Mouse (Mus musculus) R1 (cell line): ENCODE results near the gene Pnma5.
"Not testable (repeated sequence)": the region's sequence is repeated elsewhere in the genome, so short reads cannot be mapped to it uniquely, and the experiment has no call there.

ENCODE experiments used
- DNase-seq: peaks from one replicate; pipeline ENCODE4 v3.0.0-alpha.2; 2018; ENCODE audit warnings: low read depth, low spot score

Pnma5 gene

DNA sequence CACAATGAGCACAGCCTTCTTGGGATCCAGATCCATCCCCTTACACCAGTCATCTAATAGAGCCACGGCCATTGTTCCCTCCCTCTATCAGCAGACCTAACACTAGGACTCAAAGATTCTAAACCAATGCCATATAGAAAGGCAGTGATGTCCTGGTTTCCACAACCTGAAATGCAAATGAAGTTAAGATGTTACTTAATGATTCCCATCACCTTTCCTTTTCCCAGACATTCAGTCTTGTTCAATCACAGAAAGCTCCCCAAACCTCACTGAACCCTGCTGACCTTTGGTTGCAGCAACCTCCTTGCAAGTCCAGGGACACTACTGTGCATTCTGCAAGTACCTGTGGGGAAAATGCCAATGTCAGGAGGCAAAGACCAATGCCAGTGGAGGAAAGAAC is at the start of gene Pnma5:
Gene Pnma5 (minus strand): TSS at position 101 of the 400 bp plus-strand sequence.
- DNase-seq: no peak

DNA sequence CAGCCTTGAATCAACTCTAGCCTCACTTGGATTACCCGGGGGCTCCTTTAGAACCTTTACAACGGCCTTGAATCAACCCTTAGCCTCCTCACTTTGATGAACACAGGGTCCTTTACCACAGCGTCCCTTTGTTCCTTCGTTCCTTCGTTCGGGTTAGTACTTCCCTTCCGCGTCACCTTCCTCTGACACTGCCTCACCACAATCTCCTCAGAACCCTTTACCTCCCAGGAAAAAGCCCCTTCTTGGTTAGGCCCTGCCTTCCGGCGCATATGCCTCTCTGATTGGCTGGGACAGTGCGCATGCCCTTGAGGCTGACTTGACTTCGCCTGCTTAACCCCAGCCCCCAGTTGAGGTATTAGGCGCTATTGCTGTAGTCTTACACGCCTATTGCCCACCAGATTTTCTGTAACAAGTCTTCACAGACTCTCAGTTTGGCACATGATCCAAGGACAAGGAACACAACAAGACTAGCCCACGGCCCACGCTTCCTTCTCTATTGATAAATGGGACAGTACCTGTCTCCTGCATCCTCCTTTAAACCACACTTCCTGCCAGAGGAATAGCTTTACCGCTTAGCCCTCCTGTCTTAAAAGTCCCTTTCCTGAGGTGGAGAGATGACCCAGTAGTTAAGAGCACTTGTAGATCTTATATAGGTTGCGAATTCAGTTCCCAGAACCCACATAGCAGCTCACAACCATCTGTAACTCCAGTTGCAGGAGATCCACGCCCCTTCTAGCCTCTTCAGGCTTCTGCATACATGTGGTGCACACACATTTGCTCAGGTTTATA is 45.6 kb upstream of the Pnma5 start, which contains the start of gene Xlr4a:
Gene Xlr4a (minus strand): TSS at position 212 of the 789 bp plus-strand sequence.
- not testable (repeated sequence) for DNase-seq

DNA sequence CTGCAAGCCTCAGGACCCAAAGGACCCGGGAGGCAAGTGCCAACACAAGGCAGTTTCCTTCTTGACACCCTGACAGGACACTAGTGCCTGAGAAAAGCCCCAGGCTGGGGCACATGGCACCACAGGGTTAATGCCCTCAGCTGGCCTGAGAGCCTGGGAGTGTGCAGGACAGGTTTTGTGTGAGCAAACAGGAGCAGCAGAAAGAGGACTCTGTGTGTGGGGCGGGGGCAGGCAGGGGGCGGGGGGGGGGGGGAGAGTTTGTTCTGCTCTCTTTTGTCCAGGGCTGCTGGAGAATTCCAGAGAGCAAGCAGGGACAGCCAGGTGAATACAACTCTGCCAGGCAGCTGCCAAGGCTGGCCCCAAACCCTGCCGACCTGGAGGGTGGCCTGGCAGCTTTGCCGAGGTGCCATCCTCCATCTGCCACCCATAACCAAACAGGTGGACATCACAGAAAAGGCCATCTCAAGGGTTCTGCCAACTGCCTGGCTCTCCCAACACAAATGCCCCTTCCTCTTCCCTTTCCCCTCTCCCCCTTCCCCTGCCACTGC is 29.9 kb upstream of the Pnma5 start:
- not testable (repeated sequence) for DNase-seq

DNA sequence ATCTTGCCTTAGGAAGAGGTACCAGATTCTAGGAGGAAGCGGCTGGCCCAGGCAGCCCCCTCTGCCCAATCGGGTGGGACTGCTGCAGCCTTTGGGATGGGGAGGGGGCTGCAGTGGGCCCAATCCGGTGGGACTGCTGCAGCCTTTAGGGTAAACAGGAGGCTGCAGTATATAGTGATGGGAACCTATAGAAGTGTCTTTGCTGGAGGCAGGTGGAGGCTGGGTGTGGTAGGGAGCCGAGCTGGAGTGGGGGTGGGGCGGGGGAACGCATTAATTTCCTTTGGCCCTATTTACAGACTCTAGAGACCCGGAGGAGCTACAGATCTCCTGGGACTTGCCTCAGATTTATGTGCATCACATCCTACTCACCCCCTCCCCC is 27.5 kb upstream of the Pnma5 start, which contains the start of gene Pnma3:
Gene Pnma3 (plus strand): TSS at position 373 of the 379 bp plus-strand sequence.
- DNase-seq: no peak

DNA sequence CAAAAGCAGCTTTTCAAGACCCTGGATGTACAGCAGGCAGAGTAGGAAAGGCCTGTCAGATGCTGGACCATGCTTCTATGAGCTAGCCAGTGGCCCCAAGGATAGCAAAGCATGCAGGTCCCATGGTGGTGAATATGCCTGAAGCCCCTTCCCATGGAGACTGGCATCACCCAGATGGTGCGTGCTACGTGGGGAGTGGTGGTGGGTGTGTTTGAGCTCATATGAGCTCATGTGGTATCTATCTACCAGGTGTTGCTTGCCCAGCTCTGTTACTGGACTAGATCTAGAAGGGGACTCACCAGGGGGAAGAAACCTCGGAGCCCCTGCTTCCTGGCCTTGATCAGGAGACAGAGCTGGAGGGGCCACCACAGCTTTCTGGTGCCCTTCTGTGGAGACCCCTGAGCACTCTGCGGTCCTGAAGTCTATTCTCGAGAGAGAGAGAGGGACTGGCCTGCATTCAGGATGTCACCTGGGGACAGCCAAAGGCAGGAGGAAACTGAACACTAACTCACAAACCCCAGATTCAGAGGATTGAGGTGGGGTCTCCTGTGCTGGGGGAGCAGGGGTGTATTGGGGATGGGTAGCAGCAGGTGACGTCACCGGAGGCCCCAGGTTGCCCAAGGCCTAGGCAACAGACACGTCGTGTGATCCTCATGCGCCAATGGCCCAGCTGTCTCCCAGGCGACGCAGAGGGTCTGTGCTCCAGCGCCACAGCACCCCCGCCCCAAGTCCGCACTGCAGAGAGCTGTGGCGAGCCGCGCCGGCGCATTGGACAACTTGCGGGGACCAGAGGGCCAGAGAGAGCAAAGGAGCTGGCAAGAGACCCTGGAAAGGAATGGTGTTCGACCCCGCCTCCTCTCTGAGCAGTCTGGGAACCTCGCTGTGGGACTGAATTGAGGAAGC is 26.9 kb upstream of the Pnma5 start:
- DNase-seq: no peak

DNA sequence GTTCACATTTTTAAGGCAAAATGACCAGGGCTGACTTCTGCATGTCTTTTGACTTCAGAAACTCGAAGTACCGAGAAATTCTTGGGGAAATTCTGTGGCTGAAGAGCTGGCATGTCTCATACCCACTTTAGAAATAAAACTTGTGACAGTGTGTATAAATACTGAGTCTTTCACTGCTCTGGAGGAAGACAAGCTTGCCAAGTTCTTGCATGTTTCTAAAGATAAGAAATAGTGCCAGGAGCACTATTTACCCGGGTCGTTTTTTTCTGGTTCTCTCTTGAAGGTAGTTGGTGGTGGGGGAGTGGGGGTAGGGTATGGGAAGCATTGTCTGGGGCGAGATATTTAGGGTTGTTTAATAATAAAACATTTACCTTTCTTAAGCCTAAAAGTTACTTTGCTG is 25.4 kb upstream of the Pnma5 start:
- DNase-seq: no peak

DNA sequence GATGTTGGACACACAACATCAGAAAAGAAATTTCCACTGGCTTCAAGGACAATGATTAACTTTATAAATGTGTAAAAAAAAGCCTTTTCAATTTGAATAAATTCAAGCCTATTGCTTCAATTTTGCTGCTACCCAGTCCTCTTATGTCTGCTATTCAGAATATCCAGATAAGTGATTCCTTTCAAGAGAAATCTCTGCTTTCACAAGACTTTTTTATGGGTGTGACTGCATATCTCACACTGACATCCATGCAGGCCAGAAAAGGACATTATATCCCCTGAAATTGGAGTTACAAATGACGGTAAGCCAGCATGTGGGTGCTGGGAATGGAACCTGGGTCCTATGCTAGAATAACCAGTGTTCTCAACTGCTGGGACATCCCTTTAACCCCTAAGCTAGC is 24.6 kb upstream of the Pnma5 start:
- DNase-seq: no peak

DNA sequence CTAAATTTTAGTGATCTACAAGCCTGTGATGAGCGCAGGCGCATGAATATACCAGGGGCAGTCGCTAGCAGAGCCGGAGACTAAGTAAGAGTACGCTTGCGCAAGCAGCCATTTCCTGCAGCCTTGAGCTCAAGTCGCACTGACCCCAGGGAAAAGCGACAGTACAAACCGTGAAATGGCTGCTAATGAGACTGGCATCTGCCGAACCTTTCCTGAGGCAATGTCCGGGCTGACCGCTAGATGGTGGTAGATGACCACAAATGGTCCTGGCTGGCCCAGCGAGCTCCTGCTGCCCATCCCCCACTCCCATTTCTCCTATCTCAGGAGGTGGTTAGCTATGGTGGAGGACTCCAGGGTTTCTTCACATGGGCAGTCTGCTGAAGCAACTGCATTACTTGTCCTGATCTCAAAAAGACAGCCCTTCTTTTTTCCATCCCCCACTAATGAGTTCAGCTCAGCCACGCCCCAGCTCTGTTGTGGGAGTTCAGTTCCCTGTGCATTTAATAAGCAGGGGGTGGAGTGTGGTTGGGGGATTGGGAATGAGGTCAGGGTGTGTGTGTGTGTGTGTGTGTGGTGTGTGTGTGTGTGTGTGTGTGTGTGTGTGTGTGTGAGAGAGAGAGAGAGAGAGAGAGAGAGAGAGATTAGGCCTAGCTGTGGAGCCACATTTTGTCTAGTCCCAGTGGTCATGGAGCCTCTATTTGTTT is 17.1 kb upstream of the Pnma5 start:
- DNase-seq: peak; percentile 92

DNA sequence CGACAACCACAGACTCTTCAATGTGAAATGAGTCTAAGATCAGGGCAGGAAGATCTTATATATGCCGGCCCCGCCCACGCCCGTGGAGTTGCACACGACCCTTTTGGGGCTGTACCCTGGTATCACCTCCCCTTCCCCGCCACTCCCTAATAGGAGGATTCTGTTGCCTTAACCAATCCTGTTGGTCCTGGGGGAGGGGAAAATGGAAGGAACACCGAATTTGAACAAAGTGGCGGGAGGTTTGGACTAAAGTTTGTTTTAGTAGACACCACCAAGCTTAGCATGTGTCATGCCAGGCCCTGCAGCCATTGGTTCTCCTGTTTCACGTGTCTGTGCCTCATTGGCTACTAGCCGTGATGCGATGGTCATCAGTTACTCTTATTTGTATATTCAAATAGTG is 2.8 kb upstream of the Pnma5 start:
- DNase-seq: peak; percentile 93

DNA sequence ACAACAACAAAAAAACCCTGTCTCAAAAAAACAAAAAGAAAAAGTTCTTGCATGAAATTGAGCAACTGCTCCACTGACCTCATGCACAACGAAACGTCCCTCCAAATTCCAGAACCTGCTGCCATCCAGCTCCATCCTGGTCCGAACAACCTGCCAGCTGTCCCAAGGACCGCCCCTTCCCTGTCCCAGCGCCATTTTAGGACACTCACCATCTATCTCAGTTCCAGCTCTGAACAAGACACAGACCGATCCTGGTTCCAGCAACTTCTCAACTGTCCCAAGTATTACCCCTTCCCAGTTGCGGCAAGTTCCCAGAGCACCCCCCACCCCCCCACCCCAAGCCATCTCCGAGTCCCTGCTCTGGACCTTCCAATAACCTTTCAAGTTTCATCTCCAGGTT is 1.9 kb upstream of the Pnma5 start:
- DNase-seq: peak; percentile 56

DNA sequence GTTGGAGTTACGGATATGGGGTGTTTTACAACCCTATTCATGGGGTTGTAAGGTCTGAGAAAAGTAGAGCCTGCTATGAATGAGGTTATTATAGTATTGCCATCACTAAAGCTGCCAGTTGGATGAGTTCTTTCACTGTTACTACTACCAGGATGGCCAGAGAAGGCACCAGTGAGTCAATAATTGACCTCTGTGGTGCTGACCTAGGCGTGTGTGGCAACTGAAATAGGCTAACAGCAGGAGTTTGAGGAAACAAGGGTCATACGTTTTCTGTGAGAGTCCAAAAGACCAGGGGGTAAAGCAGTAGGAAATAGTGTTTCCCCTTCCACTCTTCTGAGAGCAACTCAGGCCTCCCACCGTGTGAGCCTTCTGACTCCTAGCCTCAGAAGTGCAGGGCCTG is 24.1 kb downstream of the Pnma5 start:
- no peak for DNase-seq

DNA sequence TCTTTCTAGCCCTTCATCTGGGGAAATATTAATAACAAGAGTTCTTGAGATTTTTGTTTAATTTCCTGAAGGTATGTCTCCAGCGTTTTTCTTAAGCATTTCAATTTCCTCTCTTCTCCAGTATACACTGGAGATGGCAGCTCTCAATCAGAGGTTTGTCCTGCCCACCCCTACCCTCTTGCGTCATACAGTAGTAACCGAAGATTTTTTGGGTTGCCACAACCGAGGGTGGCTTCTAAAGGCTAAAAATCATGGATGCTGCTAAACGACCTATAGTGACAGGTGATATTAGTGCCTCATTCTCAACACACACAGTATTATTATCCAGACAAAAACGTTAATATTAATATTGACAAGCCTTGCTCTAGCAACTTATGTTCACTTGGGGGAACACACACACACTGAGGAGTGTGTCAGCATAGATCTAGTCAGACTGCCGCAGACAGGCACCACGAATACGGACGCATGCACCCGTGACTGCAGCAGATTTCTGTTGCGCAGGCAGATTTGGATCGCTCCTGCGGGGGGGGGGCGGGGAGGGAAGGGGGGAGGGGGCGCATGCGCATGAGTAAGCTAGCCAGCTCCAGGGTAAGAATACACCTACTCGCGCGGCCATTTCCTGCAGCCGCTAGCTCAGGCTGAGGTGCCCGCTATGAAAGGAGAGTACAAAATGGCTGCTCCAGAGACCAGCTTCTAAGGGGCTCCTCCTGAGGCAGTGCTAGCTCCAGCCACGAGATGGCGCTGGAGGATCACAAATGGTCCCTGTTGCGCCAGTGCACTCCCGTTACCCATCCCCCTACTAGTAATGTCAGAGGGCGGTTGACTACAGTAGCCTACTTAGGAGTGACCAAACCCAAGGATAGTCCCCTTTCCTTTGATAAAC is 29.1 kb downstream of the Pnma5 start:
- DNase-seq: peak; percentile 92

DNA sequence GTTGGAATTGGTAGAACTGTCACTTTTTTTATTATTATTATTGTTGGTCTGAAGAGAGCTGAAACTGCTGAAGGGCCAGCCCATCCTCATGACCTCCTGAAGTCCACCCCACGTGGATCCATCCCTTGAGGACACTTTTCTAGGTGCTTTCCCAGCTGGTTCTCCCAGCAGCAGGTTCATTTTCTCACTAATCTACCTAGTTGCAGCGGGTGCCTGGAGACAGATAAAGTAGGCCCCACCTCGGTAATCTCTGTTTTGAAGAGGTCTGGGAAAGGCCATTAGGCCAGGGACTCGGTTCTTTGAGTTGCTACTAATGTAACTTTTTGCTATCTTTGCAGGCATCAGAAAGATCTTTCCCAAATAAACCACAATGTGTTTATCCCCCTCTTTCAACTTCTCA is 31.2 kb downstream of the Pnma5 start:
- no peak for DNase-seq

DNA sequence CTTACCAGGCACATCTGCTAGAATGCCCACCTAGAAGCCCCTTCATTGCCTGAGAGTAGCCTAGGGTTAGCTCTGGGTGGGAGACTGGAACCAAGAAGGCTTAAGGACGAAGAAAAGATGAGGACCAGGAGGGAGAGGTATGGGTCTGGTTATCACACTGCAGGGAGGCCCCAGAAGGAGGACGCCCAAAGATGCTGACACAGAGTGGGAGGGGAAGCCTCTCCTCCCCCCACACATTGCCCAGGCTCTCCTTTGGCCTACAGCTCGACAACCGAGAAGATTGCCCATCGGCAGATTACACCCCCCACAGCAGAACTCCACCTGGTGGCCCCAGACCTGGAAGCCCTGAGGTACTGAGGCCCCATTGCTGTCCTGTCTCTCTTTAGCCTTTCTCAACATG is 33.8 kb downstream of the Pnma5 start:
- no peak for DNase-seq

DNA sequence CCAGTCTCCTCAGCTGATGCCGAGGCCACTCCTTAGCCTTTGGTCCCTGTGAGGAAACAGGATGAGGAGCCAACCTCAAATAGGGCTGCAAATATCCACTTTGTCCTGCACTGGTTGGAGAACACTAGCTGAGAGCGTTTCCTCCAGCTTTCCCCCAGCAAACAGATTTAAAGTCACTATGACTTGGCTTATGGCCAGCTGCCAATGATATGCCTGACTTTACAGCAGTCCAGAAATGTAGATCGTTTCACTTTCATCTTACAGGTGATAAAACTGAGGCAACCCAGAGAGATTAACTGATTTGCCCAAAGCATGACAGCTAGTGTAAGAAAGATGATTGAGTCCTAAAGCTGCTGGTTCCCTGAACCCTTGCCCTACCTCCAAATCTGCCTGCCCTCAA is 41.4 kb downstream of the Pnma5 start:
- DNase-seq: no peak

DNA sequence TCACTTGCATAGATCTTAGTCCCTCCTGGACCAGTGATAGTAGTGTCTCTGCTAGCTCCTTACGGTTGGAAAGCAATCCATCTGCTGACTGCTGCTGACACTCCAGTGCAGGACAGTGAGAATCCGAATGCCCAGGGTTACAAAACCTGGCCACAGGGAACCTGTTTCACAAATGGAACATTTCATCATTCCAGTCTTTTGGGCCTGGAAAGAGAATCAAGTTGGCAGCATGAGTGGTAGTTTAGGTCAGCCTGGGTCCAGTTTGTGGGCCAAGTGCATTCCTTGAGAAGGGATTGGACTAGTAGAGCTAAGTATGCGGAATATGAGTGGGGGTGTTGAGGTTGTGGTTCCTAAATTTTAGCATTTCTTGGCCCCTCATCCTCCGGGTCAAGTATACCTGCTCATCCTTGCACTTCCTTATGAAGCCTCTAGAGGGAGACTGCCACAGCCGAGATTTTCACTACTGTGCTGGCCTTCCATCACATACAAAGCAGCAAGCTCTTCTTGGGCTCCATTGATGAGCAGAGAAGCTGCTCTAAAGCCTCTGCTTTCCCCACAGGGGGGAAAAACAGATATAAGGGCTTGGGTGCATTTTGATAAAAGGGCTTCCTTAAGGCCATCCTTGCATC is 44.5 kb downstream of the Pnma5 start:
- peak; percentile 29 for DNase-seq

DNA sequence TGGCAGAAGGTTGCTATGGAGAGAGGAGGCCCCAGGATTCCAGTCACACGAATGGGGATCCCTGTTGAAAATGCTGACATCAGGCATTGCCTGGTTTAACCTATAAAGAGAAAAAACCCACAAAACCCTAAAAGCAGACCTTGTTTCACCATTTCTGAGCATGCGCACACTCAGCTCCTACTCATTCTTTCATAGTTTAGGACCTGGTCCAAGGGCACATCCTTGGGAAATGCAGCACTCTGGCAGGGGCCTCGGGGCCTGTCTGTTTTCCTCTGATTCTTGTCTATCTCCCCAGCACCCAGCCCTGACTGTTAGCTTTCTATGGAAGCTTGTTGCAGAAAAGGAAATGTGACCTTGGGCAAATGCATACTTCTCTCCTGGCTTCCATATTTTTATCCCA is 46.3 kb downstream of the Pnma5 start:
- DNase-seq: no peak

DNA sequence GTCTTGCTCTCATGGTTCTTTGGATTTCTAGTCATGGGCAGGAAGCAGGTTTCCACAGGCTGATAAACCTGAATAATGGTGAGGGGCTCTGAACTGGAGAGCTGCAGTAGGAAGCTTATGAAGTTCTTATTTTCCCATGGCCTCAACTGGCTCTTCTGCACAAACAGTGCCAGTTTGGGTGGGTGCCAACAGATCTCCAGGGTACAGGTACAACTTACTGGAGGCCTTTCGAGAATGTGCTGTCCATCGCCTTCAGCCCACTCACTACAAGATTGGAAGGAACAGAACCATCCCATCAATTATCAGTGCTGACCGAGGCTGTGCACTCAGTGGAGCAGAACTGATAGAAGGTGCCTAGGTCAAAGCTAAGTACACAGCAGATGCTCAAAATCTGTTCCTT is 48.5 kb downstream of the Pnma5 start:
- DNase-seq: no peak

DNA sequence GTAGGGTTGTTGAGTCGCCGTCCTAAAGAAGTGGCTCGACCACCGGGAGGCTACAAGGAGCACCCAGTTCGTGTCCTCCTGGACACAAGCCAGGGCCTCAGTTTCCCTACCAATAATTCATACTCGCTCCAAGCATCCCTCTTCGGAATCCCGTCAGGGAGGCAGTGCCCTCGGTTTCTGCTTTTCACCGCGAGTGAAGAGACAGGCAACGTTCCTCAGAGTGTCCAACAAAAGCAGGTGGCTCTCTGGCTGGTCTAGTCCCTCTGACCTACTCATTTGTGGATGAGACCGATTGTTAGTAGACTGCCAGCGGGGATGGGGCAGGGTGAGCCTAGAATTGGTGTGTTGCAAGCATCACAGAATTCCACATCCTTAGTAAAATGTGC is 49.4 kb downstream of the Pnma5 start:
- no peak for DNase-seq

DNA sequence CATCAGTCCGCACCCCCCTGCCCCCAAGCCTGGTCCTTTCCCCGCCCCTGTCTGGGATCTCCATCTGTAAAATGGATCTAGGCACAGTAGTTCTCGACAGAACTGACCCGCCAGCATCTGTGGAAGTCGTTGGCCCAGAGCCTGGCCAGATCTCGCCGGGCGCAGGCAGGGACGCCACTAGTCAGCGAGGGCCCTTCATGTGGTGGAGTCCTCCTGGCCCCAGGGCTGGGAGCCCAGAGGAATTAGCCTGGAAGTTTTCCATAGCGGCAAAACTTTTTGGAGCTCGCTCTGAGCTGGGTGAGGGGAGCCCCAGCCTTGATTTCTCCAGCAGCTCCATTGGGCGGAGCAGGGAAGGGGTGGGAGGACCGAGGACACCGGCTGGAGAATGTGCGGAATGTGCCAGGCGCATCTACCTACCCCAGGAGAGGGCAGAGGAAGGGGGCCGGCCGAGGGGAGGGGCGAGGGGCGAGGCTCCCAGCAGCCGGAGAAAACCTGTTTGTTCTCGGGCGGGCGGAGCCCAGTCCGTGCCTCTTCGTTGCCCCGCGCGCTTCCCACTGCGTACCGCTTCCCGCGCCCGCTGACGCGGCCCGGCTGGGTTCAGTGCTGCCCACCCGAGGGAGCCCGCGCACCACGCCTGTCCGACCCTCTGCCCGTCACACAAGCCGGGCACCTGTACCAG is 49.9 kb downstream of the Pnma5 start, which contains the start of gene Zfp185:
Gene Zfp185 (plus strand): TSS at position 499 of the 679 bp plus-strand sequence.
- peak; percentile 91 for DNase-seq
